Mouse (Mus musculus) ES-E14 (cell line): Measurements from ENCODE around the gene Prkar1a.

Source experiments
- HCFC1 ChIP-seq: IDR thresholded peaks from 2 replicates; pipeline ENCODE4 v1.6.1; 2012; ENCODE audit warnings: low read length, inconsistent platforms, borderline replicate concordance; ENCODE audit not compliant: insufficient read depth
- MAFK ChIP-seq: IDR thresholded peaks from 2 replicates; pipeline ENCODE4 v1.6.1; 2014; ENCODE audit warnings: mild to moderate bottlenecking, low read depth, low read length, inconsistent platforms; ENCODE audit not compliant: insufficient read depth
- ZNF384 ChIP-seq: IDR thresholded peaks from 2 replicates; pipeline ENCODE4 v1.6.1; 2012; ENCODE audit warnings: low read depth, low read length, inconsistent platforms

GRCm38 (mm10) chr11:109652505-109652904, 3.3 kb downstream of the Prkar1a start:
- TF ChIP-seq MAFK, result no peak
- TF ChIP-seq ZNF384, result no peak
- no peak for TF ChIP-seq HCFC1
